Mouse (Mus musculus) forebrain, embryonic 12.5 days (tissue): ENCODE measurements around the gene Nkg7. TPM values are rescaled to one million over a fixed set of nuclear protein-coding genes. Genes with fewer than 3 reads are reported as not detected.
"Not testable (repeated sequence)": the region's sequence is repeated elsewhere in the genome, so short reads cannot be mapped to it uniquely, and the experiment has no call there.

Source experiments
- ATAC-seq: fragments of 200-750 bp; cut with Nextera tagmentation; 2 replicates; pipeline ENCODE4 v1.8.0; 2017; ENCODE audit warnings: moderate TSS enrichment; ENCODE audit not compliant: low FRiP score
- H3K27ac ChIP-seq: fragments of 300-500 bp; sonication (generic); 2 replicates; pipeline ENCODE4 v1.5.1; 2016; ENCODE audit warnings: mild to moderate bottlenecking
- H3K27me3 ChIP-seq: fragments of 300-500 bp; sonication (generic); 2 replicates; pipeline ENCODE4 v1.6.1; 2016; ENCODE audit warnings: mild to moderate bottlenecking
- H3K36me3 ChIP-seq: fragments of 300-500 bp; sonication (generic); replicated peaks from 2 replicates; pipeline ENCODE4 v1.6.1; 2016; ENCODE audit warnings: mild to moderate bottlenecking
- H3K4me1 ChIP-seq: fragments of 300-500 bp; sonication (generic); 2 replicates; pipeline ENCODE4 v1.6.1; 2016
- H3K4me2 ChIP-seq: fragments of 300-500 bp; sonication (generic); 2 replicates; pipeline ENCODE4 v1.6.1; 2016; ENCODE audit warnings: mild to moderate bottlenecking, moderate library complexity
- H3K4me3 ChIP-seq: fragments of 300-500 bp; sonication (generic); replicated peaks from 2 replicates; pipeline ENCODE4 v1.5.1; 2016; ENCODE audit warnings: mild to moderate bottlenecking
- H3K9ac ChIP-seq: fragments of 300-500 bp; sonication (generic); 2 replicates; pipeline ENCODE4 v1.6.1; 2016; ENCODE audit warnings: mild to moderate bottlenecking
- H3K9me3 ChIP-seq: fragments of 300-500 bp; sonication (generic); 2 replicates; pipeline ENCODE4 v1.6.1; 2016
- WGBS: fragments of 180-500 bp; shearing (Covaris S2); methylation state at CpG from one replicate; pipeline ENCODE4 v1.1.7; 2016; 5-methylcytosine and 5-hydroxymethylcytosine counted together
- polyA plus RNA-seq: library from polyadenylated mRNA; unstranded; fragments of >200 nt; fragmentation: Nextera tagmentation; extraction: Ambion mirVana; gene quantifications from 2 replicates; pipeline ENCODE4 v1.2.1, GENCODE M21; 2016

Nkg7 gene
- polyA plus RNA-seq = 0.51 TPM in 1 of 2 replicates, not detected in the other

DNA sequence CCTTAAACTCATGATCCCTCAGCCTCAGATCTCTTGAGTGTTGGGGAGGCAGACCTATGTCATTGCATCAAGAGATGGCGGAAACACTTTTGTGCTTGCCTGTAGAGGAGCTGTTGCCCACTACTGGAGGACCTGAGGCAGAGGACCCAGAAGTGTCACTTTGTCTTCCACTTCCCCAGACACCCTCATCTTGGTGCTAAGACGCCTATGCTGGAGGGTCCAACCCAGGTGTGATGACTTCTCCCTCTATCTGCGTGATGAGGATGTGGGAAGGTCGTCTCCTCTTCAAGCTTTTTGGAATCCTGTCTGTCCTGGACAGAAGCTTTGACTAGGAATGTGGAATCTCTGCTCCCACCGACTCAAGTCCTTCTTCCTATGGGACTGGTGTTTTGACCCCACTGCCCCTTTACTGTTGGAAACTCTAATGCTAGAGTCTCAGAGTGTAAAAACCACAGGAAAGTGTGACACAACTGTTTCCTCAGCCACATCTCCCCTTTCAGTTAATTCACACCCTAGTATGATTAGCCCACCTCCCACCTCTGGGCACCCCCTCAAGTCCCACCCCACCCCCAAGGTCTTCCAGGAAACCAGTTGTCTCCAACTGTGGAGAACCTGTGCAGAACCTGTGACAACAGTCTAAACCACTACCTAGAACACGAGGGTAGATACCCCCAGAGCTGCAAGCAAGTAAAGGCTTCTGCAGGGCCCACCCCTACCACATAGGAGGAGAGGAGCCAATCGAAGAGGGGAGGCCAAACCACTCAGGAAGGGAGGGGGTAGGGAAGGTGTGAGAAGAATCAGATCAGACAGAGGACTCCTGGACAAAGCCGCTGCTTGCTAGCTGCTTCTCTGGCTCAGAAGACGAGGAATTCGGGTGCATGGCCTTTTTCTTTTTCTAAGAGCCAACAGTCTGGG is at the start of gene Nkg7:
TSS of gene Nkg7 (plus strand) at position 733 of the 915 bp plus-strand sequence.
- 82% methylated on average over 10 of the region's 10 CpGs for WGBS
- Histone ChIP-seq H3K4me2 (no peak within 1 kb of the TSS), H3K27me3 (0 out of 2 replicates have a peak, but pooled peaks cover 7% of the 10 kb centered on the region), H3K4me1 (no peaks in the 10 kb centered on the region), H3K9ac (no peak within 1 kb of the TSS), H3K27ac (no peak within 1 kb of the TSS), H3K4me3 (no peak within 1 kb of the TSS), H3K9me3 (no peaks in the 10 kb centered on the region), H3K36me3 (no peaks in the 10 kb centered on the region)
- no peak for ATAC-seq

DNA sequence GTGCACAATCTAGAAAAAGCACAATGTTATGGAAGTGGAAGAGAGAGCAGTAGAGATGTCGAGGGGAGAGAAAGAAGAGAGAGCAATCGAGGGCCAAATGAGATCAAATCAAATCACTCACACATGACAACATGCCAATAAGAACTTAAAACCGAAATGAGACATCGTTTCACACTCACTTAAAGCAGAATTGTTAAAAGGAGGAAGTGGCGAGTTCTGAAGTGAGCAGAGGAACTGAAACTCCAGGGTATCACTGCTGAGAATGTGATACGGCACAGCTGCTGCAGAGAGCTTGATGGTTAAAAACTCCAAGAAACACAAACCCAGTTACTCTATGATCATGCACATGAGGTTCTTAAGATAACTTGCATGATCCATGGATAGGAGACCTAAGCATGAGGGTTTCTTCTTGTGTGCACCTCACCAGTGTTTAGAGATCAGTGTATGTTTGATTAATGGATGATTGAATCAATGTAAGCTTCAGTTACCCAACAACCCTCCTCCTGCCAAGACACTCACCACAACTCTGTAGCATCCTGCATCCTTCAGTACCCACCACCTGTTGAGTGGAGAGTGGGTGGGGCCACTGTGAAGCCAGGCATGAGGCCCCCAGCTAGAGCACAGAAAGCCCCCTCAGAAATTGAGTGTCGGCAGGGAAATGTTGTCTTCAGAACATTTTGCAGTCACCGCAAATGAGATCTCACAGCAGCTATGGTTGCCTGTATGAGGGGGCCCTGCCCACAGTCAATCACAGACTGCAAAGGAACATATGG is 44.3 kb upstream of the Nkg7 start:
- peaks cover 2% of the 10 kb centered on the region; the same call in 1 of the 2 replicates for H3K9me3 ChIP-seq
- H3K36me3 ChIP-seq = no peaks in the 10 kb centered on the region
- H3K4me3 ChIP-seq = no peak overlapping the region
- H3K4me2 ChIP-seq = no peak overlapping the region
- H3K4me1 ChIP-seq = no peaks in the 10 kb centered on the region
- WGBS = 85% methylated on average over 8 of the region's 8 CpGs
- no peak for ATAC-seq
- no peaks in the 10 kb centered on the region for H3K27me3 ChIP-seq
- no peak overlapping the region for H3K9ac ChIP-seq
- H3K27ac ChIP-seq = no peak overlapping the region

DNA sequence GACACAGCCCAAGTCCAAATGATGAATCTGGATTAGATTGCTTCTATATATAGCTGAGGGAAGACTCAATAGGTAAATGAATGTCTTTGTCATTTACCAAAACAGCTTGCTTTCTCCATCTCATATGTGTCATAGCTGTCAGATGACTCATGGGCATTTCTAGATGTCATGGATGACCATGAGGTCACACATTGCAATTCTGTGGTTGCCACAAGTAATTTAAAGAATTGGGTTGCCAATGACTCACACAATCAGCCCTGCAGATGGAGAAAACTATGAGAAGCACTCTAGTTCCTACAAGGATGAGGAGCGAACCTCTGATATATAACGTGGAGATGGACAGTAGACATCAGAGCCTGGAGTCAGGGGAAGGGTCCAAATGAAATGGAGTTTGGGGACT is 37.4 kb upstream of the Nkg7 start:
- no peaks in the 10 kb centered on the region for H3K4me1 ChIP-seq
- H3K27ac ChIP-seq = no peak overlapping the region
- ATAC-seq = no peak
- H3K36me3 ChIP-seq = no peaks in the 10 kb centered on the region
- no peaks in the 10 kb centered on the region for H3K27me3 ChIP-seq
- H3K9me3 ChIP-seq = no peaks in the 10 kb centered on the region
- no peak overlapping the region for H3K9ac ChIP-seq
- no peak overlapping the region for H3K4me3 ChIP-seq
- no peak overlapping the region for H3K4me2 ChIP-seq
- WGBS = 87% methylated on average over 2 of the region's 2 CpGs

DNA sequence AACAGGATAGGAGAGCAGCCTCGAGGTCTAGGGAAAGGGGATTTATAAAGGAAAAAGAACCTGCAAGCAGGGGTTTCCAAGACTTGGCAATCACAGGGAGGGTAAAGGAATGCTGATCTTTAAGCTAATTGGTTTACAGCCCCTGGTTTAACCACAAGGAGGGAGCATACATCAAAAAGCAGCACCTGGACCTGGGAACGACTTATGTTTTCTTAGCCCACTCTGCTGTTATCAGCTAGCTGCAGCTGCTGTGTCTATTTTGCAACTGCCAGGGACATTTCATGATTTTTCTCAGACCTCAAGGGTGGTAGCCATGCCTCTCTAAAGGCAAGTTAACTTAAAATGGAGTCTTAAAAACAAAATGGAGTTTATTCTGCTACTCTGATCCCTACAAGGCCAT is 34.2 kb upstream of the Nkg7 start:
- no peak overlapping the region for H3K27ac ChIP-seq
- no peak overlapping the region for H3K9ac ChIP-seq
- no peaks in the 10 kb centered on the region for H3K4me1 ChIP-seq
- H3K4me3 ChIP-seq = no peak overlapping the region
- H3K27me3 ChIP-seq = no peaks in the 10 kb centered on the region
- ATAC-seq = no peak
- no peak overlapping the region for H3K4me2 ChIP-seq
- H3K9me3 ChIP-seq = no peaks in the 10 kb centered on the region
- 54% methylated on average over 2 of the region's 2 CpGs for WGBS
- no peaks in the 10 kb centered on the region for H3K36me3 ChIP-seq

DNA sequence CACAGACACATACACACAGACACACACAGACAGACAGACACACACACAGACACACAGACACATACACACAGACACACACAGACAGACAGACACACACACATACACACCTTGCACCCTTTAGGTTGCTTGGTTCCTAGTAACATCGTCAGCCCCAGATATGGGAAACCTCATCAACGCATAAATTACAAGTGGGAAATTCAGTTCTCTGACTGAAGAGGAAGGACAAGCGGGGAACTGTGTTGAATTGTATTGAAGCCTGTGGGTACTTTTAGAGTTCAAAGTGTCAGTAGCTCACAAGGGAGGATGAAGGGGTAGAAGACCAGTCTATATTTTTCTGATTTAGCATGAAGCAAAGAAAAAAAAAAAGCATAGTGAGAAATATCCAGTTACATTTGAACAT is 29.3 kb upstream of the Nkg7 start:
- Histone ChIP-seq H3K9ac (no peak overlapping the region), H3K4me1 (no peaks in the 10 kb centered on the region), H3K9me3 (no peaks in the 10 kb centered on the region), H3K27ac (no peak overlapping the region), H3K4me3 (no peak overlapping the region), H3K4me2 (no peak overlapping the region), H3K27me3 (no peaks in the 10 kb centered on the region), H3K36me3 (no peaks in the 10 kb centered on the region)
- ATAC-seq = no peak
- 86% methylated on average over 3 of the region's 3 CpGs for WGBS

DNA sequence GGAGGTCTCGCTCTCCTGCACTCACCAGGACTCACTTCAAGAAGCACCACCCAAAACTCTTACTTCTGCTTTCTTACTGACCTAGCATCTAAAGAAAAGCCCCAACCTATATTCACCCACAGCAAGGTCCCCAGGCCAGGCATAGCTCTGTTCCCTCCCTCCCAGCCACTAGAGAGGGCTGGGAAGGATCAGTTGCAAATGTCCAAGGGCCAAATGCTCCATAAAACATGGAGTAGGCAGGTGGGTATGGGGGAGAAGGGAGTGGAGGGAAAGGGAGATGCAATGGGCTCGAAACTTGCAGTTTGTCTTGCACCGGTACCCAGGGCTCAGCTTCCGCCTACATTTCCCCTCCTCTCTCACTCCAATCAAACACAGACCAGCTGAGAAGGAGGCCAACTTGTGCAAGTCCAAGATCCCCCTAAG is 28.7 kb upstream of the Nkg7 start, which contains the start of gene Siglecg:
TSS of gene Siglecg (plus strand) at position 74 of the 423 bp plus-strand sequence.
- H3K27ac ChIP-seq = no peak within 1 kb of the TSS
- no peak within 1 kb of the TSS for H3K4me3 ChIP-seq
- no peaks in the 10 kb centered on the region for H3K4me1 ChIP-seq
- no peak within 1 kb of the TSS for H3K9ac ChIP-seq
- 80% methylated on average over 4 of the region's 4 CpGs for WGBS
- H3K4me2 ChIP-seq = no peak within 1 kb of the TSS
- H3K9me3 ChIP-seq = no peaks in the 10 kb centered on the region
- H3K36me3 ChIP-seq = no peaks in the 10 kb centered on the region
- no peak for ATAC-seq
- no peaks in the 10 kb centered on the region for H3K27me3 ChIP-seq

DNA sequence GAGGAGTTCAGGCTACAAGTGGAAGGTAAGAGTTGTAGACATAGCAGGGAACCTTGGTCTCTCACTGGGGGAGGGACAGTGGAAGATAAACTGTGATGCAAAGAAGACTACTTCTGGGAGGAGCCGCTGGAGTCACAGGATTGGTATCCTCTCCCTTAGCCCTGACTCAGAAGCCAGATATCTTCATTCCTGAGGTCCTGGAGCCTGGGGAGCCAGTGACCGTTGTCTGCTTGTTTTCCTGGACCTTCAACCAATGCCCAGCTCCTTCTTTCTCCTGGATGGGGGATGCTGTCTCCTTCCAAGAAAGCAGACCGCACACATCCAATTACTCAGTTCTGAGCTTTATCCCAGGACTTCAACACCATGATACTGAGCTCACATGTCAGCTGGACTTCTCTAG is 27.8 kb upstream of the Nkg7 start:
- H3K9me3 ChIP-seq = no peaks in the 10 kb centered on the region
- no peaks in the 10 kb centered on the region for H3K36me3 ChIP-seq
- H3K4me3 ChIP-seq = no peak overlapping the region
- no peaks in the 10 kb centered on the region for H3K27me3 ChIP-seq
- no peak overlapping the region for H3K4me2 ChIP-seq
- no peak overlapping the region for H3K9ac ChIP-seq
- H3K4me1 ChIP-seq = no peaks in the 10 kb centered on the region
- ATAC-seq = no peak
- H3K27ac ChIP-seq = no peak overlapping the region
- WGBS = 81% methylated on average over 3 of the region's 3 CpGs

DNA sequence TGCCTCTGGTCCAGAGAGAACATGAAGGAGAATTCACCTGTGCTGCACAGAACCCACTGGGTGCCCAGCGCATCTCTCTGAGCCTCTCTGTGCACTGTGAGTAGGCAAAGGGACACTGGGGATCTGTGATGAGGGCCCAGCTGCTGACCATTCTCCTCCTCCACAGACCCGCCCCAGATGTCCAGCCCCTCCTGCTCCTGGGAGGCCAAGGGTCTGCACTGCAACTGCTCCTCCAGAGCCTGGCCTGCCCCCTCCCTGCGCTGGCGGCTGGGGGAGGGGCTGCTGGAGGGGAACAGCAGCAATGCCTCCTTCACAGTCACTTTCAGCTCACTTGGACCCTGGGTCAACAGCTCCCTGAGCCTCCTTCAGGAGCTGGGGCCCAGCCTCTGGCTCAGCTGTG is 25.1 kb upstream of the Nkg7 start:
- H3K4me3 ChIP-seq, H3K36me3 ChIP-seq, H3K9ac ChIP-seq, H3K9me3 ChIP-seq, ATAC-seq, H3K27me3 ChIP-seq, H3K4me1 ChIP-seq, H3K27ac ChIP-seq, H3K4me2 ChIP-seq: not testable (repeated sequence)
- 27% methylated on average over 4 of the region's 4 CpGs for WGBS

DNA sequence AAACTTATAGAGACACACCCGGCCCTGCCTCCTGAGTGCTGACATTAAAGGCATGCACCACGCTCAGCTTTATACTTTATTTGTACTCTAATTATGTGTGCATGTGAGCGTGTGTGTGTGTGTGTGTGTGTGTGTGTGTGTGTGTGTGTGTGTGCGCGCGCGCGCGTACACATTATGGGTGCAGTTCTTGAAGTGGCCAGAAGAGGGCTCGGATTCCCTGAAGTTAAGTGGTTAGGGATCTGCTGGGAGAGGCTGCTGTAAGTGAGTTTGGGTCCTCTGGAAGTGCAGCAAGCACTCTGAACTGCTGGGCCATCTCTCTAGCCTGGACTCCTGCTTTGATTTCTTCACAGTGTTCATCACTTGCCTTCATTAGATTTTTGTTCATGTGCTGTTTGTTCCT is 19.6 kb upstream of the Nkg7 start:
- 87% methylated on average over 10 of the region's 10 CpGs for WGBS
- ATAC-seq = no peak

DNA sequence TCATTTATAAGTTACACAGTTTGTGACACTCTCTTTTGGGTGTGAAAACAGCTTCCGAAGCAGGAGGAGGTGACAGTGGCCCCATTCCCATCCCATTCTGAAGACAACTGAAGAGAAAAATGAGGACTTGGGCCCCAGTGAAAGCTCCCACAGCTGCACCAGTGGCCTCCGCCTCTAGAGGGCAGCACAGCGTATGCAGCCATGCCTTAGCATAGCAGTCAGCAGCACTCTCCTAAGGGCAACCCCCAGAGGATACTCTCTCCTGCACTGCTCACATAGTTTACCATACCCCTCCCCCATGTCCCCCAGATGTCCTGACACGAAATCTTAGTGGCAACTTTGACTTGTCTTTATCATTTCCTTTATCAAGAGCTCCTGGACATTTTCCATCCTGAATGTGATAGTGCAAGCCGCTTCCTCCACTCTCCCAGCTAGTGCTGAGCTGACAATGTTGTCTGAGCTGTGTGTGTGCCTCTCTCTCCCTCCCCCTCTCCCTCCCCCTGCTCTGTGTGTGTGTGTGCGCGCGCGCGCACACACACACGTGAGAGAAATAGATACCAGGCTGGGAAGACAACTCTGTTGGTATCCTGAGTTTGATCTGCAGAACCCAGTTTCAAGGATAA is 13.8 kb upstream of the Nkg7 start:
- Histone ChIP-seq H3K36me3 (no peaks in the 10 kb centered on the region), H3K4me3 (no peak overlapping the region), H3K4me2 (peak overlapping the region; percentile 31; the same call in 1 of the 2 replicates), H3K9me3 (no peaks in the 10 kb centered on the region), H3K4me1 (peaks cover 5% of the 10 kb centered on the region), H3K27ac (no peak overlapping the region), H3K27me3 (no peaks in the 10 kb centered on the region), H3K9ac (no peak overlapping the region)
- 9% methylated on average over 11 of the region's 11 CpGs for WGBS
- peak; percentile 87 for ATAC-seq

More for the DNA sequence above, 19.6 kb upstream of the Nkg7 start:
- H3K9me3 ChIP-seq = peaks cover 3% of the 10 kb centered on the region; the same call in 1 of the 2 replicates
- H3K4me1 ChIP-seq = no peaks in the 10 kb centered on the region
- no peaks in the 10 kb centered on the region for H3K36me3 ChIP-seq
- H3K4me2 ChIP-seq = no peak overlapping the region
- no peaks in the 10 kb centered on the region for H3K27me3 ChIP-seq
- no peak overlapping the region for H3K9ac ChIP-seq
- no peak overlapping the region for H3K4me3 ChIP-seq
- H3K27ac ChIP-seq = no peak overlapping the region

DNA sequence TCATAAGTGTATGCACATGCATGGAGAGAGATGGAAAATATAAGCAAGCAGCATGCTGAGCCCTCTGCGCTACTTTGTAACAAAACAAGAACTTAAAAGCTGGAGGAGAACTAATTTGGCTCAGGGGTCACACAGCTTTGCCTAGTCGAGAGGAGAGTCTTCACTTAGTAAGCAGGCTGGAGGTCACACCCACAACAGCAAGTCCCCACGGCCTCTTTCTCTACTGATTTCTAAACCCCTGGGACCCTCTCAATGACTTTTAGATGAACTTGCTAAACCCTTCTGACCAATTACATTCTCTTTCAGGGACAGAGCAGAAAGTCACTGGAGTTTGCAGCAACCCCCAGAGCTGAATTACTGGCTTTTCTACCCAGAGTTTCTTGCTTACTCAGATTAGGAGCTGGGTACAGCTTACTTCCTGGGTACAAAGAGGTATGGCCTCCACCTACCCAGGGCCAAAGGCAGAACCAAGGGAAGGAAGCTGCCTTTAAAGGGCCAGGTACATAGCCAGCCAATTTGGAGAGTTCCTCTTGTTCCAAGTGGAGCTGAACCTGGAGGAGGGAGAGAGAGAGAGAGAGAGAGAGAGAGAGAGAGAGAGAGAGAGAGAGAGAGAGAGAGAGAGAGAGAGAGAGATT is 12.8 kb upstream of the Nkg7 start:
- H3K4me3 ChIP-seq = no peak overlapping the region
- H3K9me3 ChIP-seq = no peaks in the 10 kb centered on the region
- H3K9ac ChIP-seq = no peak overlapping the region
- H3K27me3 ChIP-seq = no peaks in the 10 kb centered on the region
- no peaks in the 10 kb centered on the region for H3K36me3 ChIP-seq
- WGBS = 57% methylated on average over 3 of the region's 3 CpGs
- H3K4me1 ChIP-seq = peaks cover 5% of the 10 kb centered on the region
- no peak overlapping the region for H3K4me2 ChIP-seq
- H3K27ac ChIP-seq = no peak overlapping the region
- ATAC-seq = no peak

DNA sequence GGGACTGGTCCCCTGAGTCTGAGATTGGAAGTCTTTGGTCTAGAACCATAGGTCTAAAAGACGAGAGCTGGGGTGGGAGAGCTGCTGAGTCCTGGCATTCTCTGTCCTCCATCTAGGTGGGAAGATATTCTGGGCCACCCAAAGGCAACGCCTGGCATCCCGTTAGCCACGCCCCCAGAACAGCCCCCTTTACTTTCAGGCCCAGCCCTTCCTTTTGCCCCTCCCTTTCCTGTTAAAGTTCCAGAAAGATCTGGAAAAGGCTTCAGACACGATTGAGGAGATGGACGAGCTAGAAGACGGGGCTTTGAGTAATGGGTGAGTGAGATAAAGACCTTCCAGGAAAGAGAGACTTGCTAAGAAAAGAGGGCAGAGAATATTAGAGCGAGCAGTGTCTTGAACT is 9.5 kb upstream of the Nkg7 start, which contains the start of gene Lim2:
TSS of gene Lim2 (plus strand) at position 265 of the 400 bp plus-strand sequence.
- 94% methylated on average over 8 of the region's 8 CpGs for WGBS
- Histone ChIP-seq H3K4me1 (peaks cover 5% of the 10 kb centered on the region), H3K4me3 (no peak within 1 kb of the TSS)

More for the DNA sequence above, 9.5 kb upstream of the Nkg7 start, which contains the start of gene Lim2:
- Histone ChIP-seq H3K9me3 (no peaks in the 10 kb centered on the region), H3K4me2 (no peak within 1 kb of the TSS), H3K27me3 (no peaks in the 10 kb centered on the region), H3K27ac (no peak within 1 kb of the TSS), H3K36me3 (no peaks in the 10 kb centered on the region), H3K9ac (no peak within 1 kb of the TSS)
- no peak for ATAC-seq
